Mouse (Mus musculus): ENCODE data around the gene Wrap53.
"Not testable (repeated sequence)": the region's sequence is repeated elsewhere in the genome, so short reads cannot be mapped to it uniquely, and the experiment has no call there.

The Wrap53 gene

DNA sequence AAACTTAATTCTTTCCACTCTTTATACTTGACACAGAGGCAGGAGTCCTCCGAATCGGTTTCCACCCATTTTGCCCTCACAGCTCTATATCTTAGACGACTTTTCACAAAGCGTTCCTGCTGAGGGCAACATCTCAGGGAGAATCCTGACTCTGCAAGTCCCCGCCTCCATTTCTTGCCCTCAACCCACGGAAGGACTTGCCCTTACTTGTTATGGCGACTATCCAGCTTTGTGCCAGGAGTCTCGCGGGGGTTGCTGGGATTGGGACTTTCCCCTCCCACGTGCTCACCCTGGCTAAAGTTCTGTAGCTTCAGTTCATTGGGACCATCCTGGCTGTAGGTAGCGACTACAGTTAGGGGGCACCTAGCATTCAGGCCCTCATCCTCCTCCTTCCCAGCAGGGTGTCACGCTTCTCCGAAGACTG lies at the start of gene Wrap53, which contains the start of gene Trp53:
TSS of gene Wrap53 (minus strand) at position 165 of the 424 bp plus-strand sequence.
TSS of gene Trp53 (plus strand) at position 269 of the 424 bp plus-strand sequence.
- DNase-seq: peak; percentile 92

DNA sequence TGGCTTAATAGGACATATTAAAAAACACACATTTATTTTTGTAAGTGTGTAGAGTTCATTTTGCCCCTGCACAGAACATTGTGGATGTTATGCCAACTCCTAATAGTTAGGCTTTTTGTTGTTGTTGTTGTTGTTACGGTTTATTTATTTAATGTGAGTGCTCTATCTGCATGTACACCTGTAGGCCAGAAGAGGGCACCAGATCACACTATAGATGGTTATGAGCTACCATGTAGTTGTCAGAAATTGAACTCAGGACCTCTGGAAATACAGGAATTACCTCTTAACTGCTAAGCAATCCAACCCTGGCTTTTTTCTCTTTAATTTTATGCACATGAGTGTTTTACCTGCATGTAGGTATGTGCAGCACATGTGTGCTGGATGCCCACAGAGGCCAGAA lies 49.7 kb upstream of the Wrap53 start:
- DNase-seq: no peak

DNA sequence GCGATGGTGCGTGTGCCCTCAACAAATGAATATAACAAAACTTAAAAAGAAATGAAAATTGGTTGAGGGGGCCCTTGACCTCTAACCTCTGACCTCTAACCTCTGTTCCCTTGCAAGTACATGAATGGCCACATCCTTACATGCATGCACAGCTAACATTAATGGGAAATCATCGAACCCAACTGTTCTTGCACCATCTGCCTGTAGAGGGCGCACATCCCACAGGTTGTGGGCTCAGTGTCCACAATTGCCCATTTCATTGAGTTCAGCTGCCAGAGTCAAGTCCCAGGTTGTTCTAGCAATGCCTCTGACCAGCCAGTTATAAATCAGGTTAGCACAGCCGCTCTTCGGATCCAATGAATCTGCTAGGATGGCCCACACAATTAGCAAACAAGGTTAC lies 48.2 kb upstream of the Wrap53 start:
- DNase-seq: peak; percentile 84

DNA sequence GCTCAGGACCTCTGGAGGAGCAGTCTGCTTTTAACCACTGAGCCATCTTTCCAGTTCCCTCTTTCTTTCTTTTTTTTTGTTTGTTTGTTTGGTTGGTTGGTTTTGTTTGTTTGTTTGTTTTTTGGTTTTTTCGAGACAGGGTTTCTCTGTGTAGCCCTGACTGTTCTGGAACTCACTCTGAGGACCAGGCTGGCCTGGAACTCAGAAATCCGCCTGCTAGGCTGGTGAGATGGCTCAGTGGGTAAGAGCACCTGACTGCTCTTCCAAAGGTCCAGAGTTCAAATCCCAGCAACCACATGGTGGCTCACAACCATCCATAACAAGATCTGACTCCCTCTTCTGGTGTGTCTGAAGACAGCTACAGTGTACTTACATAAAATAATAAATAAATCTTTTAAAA lies 44.3 kb upstream of the Wrap53 start:
- DNase-seq: not testable (repeated sequence)

DNA sequence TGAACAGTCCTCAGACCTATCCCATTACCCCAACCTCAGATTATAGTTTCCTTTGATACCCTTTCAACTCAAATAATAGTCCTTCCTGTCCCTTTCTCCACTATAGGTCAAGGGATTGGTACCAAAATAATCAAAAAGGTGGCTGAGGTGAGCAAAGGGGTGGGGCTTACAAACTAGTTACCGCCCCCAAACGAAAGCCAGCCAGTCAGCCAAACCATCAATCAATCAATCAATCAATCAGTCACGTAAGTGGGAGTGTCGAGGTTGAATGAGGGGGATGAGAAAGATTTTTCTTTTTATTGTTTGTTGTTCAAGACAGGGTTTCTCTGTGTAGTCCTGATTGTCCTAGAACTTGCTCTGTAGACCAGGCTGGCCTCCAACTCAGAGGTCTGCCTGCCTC lies 43.0 kb upstream of the Wrap53 start:
- DNase-seq: no peak

DNA sequence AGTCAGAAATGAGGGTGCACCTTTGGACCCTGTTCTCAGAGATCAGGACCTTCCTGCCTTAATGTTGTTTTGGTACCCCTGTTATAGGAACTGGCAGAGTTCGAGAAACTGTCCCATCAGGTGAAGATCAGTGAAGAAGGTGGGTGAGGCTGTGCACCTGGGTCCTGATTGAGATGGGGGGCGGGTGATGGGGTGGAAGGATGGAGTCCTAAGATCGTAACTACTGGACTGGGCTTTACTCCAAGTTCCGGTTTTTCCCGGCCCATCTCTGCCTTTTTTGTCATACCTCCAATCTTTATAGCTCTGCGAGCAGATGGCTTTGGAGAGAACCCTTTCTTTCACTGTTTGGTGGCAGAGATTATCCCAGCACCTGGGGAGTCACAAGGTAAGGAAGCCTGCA lies 42.4 kb upstream of the Wrap53 start:
- DNase-seq: no peak

DNA sequence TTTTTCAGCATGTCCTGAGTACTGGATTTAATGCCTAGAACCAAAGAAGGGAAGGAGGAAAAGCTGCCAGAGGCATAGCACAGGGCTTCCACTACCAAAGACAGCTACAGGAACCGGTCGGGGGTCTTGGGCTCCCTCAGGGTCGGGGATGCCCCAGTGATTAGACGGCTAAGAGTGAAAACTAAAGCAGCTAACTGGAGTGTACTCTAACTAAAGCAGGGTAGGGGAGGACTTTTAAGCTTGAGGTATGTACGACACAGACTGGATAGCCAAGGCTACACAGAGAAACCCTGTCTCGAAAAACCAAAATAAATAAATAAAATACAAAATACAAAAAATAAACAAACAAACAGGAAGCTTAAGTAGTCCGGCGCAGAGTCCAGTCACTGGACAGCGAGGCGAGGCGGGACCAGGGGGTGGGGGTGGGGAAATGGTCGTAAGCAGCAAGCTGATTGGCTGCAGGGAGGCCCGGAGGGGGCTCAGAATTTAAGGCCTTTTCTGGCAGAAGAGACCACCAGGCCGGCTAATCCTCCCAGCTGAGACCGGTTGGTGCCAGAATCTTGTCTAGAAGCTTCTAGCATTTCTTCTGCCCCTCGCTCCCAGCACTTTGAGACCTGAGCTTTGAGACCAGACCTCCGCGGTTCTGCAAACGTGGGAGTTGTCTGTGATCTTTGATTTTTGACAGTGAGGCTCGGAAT lies 41.7 kb upstream of the Wrap53 start, which contains the start of gene Sat2:
TSS of gene Sat2 (plus strand) at position 454 of the 698 bp plus-strand sequence.
- DNase-seq: peak; percentile 81

DNA sequence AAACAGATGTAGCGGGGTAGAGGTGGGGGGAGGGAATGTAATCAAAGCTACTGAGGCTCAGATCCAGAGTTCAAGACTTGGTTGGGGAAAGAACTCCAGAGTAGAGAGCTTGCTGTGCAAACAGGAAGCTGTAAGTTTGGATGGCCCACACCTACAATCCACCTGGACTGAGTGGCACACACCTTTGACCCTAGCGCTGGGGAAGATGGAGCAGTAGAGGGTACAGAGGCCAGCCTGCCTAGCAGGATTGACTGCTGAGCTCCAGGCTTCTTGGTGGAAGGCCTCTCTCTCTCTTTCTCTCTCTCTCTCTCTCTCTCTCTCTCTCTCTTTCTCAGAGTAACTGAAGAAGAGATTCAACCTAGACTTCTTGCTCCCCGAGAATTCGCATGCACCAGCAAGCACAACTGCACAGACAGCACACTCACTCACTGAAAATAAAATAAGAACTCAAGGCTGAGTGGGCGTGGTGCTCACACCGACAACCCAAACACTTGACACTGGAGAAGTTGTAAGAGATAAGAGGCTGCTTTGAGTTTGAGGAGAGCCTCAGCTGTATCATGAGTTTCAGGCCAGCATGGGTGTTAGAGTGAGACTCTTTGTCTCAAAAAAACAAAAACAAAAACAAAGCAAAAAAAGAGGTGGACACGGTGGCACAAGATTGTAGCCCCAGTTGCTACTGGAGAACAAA lies 40.5 kb upstream of the Wrap53 start:
- peak; percentile 64 for DNase-seq

DNA sequence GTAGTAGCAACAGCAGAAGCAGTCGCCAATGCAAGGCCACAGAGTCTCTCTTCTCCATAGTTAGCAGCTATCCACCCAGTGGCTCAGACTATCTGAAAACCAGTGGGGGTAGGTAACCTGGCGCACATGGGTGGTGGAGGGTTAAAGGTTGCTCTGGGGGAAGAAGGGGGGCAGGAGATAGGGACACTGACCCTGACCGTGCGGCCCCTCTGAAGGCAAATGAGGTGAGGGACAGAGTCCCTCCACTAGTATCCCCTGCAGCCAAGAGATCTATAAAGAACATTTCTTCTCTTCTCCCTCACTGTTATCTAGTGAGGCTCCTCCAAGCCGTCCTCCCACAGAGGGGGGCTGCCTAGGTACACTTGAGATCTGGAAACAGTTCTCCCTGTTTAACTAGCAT lies 37.8 kb upstream of the Wrap53 start, which contains the start of gene Shbg:
TSS of gene Shbg (minus strand) at position 101 of the 400 bp plus-strand sequence.
- peak; percentile 40 for DNase-seq

DNA sequence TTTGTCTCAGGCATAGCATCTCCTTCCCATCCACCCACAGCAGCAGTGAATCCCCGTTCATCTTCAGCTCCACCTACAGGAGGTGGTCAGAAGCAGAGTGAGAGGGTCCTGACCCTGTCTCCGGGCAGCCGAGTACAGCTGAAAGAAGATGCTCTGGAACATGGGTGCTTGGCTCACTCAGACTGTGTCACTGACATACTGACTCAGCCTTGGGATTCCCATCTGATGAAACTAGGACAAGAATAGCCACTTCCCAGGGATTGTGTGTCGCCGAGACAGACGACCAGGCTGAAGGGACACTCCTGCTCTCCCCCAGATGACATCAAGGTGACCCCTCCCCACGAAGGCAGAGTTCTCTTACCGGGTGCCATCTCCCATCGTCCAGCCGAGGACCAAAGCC lies 36.7 kb upstream of the Wrap53 start:
- no peak for DNase-seq

DNA sequence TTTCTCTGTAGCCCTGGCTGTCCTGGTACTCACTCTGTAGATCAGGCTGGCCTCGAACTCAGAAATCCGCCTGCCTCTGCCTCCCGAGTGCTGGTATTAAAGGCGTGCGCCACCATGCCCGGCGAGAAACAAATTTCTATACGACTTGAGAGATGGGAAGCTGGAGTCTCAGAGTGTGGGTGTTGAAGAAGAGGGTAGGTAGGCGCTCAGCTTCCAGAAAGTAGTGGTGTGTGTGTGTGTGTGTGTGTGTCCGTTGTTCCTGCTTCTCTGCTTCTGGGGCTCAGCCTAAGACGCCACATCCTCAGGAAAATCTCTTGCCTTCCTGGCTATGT lies 34.2 kb upstream of the Wrap53 start:
- not testable (repeated sequence) for DNase-seq

DNA sequence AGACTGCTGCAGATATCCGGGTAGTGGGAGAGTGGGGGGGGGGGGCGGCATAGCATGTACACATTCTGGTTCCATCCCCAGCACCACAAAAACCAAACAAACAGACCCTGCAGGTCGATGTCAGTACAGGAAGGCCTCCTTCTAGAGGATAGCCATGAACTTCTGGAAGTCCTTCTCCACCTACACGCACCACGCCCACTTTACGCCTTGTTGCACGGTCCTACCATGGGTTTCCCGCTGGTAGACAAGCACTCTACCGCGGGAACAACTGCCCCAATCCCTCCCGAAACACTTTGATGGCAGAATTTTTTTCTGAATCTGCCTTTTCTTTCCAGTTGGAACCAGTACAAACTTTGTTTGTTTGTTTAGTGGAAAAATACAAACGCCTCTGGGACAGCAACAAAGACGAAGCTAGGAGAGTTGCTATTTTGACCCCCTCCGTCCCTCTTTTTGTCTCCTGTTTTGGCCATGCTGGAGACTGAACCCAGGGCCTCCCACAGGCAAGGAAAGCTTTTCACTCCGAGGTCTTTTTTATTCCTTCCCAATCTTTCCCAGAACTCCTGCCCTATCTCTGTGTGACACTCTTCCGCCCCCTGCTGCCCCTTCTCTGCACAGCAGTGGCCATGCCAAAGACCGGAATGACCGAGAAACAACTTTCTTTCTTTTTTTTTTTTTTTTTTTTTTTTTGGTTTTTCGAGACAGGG lies 33.6 kb upstream of the Wrap53 start:
- peak; percentile 89 for DNase-seq

DNA sequence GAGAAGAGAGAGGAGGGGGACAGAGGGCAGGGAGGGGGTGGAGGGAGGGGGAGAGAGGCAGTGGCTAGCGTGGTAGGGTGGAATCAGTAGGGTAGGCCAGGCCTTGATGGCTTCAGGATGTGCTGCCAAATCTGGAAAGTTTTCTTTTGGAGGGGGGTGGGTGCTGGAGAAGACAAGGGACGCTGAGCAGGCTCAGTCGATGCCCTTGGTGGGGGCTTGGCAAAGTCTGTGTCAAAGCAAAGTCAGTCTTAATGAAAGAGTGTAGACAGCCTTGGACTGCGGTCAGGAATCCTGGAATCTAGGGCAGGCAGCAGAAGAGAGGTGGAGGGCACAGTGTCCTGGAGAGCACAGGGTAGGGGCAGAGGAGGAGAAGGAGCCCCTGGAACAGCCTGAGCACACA lies 30.8 kb upstream of the Wrap53 start:
- no peak for DNase-seq

DNA sequence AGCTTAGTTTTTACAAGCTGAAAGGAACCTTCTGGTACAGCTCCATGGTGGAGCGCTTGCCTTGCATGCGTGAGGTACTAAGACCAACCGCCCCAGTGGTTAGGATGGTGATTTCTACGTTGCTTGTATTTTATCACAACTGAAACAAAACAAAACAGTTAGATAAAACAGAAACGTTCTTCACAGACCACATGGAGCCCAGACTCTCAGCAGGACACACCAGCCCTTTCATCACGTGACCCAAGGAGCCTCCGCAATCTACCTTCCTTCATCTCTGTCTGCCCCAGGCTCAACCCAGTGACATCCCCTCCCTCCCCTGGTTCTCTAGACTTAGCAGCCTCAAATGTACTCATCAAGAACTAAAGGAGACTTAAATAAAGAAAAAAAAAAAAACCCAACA lies 29.4 kb upstream of the Wrap53 start:
- peak; percentile 69 for DNase-seq

DNA sequence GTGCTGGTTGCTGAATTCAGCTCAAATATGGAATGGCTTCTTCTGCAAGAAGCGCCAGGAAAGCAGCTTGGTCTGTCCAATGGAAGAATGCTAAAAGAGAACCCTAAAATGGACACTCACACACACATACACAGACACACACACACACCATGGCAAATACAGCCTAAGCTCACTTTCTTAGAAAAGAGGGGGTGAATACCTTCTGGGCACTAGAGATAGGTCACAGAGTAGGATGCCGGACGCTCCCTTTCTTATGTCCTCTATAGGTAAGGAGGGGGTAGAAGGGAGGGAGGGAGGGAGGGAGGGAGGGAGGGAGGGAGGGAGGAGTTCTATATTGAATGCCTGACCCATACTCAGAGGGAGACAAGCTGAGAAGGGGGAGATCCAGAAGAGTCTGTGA lies 28.5 kb upstream of the Wrap53 start:
- peak; percentile 39 for DNase-seq

DNA sequence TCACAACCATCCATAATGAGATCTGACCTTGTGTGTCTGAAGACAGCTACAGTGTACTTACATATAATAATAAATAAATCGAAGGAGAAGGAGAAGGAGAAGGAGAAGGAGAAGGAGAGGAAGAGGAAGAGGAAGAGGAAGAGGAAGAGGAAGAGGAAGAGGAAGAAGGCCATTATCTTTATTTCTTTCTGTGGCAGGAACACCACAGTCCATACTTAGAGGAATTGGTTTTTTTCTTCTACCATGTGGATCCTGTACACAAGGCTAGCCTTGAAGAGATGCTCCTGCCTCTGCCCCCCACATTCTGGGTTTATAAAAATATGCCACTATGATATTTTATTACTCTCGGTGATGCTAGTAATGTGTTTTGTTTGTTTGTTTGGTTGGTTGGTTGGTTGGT lies 26.8 kb upstream of the Wrap53 start:
- no peak for DNase-seq

DNA sequence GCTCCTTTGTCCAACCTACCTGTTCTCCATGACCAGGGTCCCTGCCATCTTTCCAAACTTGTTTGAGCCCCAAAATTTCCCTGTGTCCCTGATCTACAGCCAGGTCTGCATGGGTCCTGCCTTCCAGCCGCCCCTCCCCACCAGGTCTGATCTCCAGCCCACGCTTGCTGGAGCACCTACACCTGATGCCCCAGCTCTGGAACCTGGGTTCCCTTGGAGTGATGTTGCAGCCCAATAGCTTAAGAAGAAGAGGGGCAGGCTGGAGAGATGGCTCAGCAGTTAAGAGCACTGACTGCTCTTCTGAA lies 26.4 kb upstream of the Wrap53 start:
- no peak for DNase-seq

DNA sequence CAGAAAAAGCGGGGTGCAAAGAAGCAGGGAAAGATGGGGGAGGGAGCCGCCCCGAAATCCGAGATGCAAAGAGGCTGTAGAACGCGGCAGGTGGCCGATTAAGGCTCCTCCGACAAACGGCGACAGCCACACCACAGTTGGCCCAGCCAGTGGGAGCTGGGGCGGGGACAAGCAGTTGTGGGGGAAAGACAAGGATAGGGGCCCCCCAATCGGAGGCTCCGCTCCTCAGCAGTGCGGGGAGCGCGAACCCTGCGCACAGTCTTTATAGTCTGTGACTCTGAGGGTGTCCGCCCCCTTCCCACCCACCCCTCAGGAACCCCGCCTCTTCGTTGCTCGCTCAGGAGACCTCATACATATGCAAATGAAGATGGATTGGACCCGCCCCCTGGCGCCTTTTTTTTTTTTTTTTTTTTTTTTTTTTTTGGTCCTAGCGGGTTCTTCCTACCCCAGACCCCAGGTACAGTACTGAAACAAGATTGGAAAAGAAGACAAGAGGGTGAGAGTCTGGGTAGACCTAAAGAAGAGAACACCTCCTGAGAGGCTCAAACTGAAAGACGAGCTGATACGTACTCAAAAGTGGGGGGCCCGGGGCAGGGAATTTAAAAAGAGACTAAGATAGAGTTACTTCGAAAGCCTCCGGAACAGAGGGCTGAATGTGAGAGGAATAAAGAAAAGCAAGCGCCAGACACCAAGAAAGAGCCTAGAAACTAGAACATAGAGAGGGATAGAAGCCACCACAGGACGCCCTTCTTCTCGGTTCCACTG lies 25.9 kb upstream of the Wrap53 start, which contains the start of gene Atp1b2:
TSS of gene Atp1b2 (minus strand) at position 217 of the 765 bp plus-strand sequence.
- peak; percentile 95 for DNase-seq

DNA sequence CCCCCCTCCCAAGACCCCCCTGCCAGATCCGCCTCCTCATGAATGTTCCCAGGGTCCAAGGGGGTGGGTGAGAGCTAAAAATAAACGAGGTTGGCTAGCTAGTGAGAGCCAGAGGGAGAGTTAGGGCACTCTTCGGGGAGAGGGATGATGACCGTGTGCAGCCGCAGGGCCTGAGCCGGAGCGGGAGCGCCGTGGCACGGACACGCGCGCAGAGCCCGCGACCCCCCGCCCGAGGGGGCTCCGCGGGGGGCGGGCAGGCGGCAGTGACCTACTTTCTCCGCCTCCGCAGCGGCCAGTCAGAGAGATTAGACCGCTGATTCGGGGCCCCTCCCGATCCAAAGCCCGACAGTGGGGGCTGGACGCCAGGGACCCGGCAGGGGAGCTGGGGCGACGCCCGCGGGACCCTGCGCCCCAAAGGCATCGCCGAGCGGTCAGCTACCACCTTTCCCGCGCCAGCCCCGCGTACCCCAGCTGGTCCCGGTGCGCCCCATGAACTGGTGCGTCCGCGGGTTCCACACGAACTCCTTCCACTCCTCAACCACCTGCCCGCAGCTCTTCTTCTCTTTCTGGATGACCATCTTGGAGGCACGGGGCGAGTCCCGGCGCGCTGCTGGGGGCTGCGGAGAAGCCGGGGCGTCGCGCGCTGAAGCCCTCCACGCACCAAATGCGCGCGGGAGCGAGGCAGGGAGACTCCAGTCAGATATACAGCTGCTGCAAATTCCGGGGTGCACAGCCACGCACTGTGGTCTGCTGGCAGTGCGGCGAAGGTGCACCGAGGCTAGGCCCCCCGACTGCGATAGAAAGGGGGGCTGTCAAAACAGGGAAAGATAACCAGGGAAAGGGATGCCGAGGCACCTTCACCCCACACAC lies 25.0 kb upstream of the Wrap53 start:
- peak; percentile 68 for DNase-seq

DNA sequence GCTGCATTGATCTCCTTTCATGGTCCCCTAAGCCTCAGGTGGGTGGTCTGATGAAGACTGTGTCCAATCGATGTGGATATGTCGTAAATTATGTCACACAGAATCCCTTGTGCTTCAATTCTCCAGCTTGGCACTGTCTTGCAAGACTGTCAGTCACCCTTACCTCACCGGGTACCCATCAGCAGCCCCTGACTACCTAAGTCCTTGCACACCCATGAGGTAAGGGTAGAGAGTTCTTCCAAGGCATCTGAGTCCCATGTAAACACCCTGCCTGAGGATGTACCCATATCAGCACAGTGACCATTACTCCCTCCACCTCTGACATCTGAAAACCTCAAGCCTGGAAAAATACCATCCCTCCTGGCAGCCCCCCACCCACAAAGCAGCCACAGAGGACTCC lies 24.3 kb upstream of the Wrap53 start:
- DNase-seq: no peak

DNA sequence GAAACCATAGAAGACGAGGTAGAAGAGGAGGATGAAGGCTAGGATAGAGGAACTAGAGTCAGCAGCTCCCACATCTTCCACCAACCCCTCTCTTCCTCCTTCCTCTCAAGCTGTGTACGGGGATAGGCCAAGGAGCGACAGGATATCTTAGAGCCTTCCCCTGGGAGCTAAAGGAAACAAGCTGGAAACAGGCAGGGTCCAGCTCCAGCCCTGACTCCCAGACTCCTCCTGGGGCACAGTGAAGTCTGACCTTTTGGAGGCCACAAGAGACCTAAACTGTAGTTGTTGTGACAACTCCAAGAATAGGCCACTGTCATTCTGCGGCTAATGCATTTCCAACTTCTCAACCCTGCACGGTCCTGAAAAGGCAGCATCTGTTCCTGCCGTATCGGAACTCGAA lies 23.5 kb upstream of the Wrap53 start:
- no peak for DNase-seq

DNA sequence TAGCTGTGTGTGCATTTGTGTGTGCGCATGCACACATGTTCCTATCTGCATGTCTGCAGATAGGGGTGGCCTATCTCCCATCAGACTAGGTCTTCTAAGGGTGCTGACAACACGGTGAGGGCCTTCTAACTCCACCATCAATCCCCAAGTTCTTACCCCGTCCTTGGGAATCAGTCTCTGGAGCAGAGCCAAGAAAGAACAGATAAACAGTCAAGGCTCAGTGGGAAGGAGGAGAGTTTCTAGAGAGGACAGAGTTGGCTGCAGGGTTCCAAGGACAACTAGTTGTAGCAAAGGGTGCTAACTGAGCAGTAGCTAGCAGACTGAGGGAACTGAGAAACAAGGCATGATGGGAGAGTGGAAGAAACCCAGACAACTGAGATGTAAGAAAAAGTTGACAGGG lies 21.7 kb upstream of the Wrap53 start:
- no peak for DNase-seq
